Mouse (Mus musculus): ENCODE measurements around the gene Olfr457. TPM values are rescaled to one million over a fixed set of nuclear protein-coding genes. Genes with fewer than 3 reads are reported as not detected.

The Olfr457 gene
- polyA plus RNA-seq, 1 experiment from 2014 or later, result not detected

DNA sequence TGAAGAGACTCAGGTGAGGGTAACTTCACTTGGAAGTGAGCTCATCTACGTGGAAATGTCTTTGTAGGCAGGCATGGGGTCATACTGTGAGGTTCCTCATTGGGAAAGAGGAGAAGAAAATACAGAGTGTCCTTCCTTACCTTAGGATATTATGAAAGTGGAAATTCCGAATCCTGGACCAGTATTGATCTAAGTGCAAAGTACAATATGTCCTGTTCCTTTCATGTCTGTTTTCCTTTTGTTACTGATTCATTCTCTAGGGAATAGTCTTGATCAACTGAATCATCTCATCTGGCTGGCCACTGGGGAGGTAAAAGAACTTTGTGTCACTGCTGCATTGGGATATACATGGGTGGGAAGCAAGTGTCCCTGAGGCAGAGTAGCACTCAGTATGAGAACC, 40.6 kb downstream of the Olfr457 start:
- H3K36me3 ChIP-seq, result no peaks in the 10 kb centered on the region
- no peak for ATAC-seq
- H3K4me1 ChIP-seq, result no peaks in the 10 kb centered on the region
- H3K27ac ChIP-seq, result no peak overlapping the region
- H3K27me3 ChIP-seq (replicated peaks), result no peaks in the 10 kb centered on the region
- WGBS (ENCODE audit: insufficient replicate concordance), result 47% methylated on average over 2 of the region's 2 CpGs
- no peak overlapping the region for H3K9ac ChIP-seq
- H3K4me3 ChIP-seq, result no peak overlapping the region
- no peak overlapping the region for H3K4me2 ChIP-seq
- H3K9me3 ChIP-seq (replicated peaks), result no peaks in the 10 kb centered on the region

DNA sequence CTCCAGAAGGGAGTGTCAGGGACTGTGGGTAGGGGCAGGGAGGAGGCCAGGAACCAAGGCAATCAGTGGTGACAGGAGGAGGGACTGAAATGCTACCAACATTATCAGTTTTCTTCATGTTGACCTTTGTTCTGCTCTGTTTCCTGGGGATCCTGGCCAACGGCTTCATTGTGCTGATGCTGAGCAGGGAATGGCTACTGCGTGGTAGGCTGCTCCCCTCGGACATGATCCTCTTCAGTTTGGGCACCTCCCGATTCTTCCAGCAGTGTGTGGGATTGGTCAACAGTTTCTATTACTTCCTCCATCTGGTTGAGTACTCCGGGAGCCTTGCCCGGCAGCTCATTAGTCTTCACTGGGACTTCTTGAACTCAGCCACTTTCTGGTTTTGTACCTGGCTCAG, 41.7 kb downstream of the Olfr457 start, which contains the start of gene Tas2r126:
Gene Tas2r126 (plus strand): TSS at position 90 of the 400 bp plus-strand sequence.
- Histone ChIP-seq H3K4me1 (no peaks in the 10 kb centered on the region), H3K4me2 (no peak within 1 kb of the TSS), H3K9ac (no peak within 1 kb of the TSS), H3K27ac (no peak within 1 kb of the TSS), H3K9me3 (replicated peaks) (no peaks in the 10 kb centered on the region), H3K27me3 (replicated peaks) (no peaks in the 10 kb centered on the region), H3K4me3 (no peak within 1 kb of the TSS), H3K36me3 (no peaks in the 10 kb centered on the region)
- 40% methylated on average over 6 of the region's 6 CpGs for WGBS (ENCODE audit: insufficient replicate concordance)
- no peak for ATAC-seq

DNA sequence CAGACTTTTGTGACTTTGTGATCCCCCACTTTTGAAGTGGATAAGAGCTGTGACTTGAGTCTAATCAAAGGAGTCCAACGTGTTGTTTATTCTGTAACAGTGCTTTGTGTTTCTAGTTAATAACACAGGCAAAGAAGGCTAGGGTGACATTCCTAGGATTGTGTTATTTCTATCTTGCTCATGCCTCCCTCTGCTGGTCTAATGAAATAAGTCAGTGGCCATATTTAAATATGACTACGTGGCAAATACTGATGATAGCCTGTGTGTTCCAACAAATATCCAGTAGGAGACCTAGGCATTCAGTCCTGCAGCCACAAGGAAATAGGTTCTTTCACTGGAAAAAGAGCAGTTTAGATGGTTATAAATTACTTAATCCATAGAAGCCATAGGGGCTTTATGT, 42.6 kb downstream of the Olfr457 start:
- no peak overlapping the region for H3K9ac ChIP-seq
- H3K27ac ChIP-seq, result no peak overlapping the region
- ATAC-seq, result no peak
- no peaks in the 10 kb centered on the region for H3K9me3 ChIP-seq (replicated peaks)
- H3K4me2 ChIP-seq, result no peak overlapping the region
- no peaks in the 10 kb centered on the region for H3K4me1 ChIP-seq
- H3K4me3 ChIP-seq, result no peak overlapping the region
- no peaks in the 10 kb centered on the region for H3K27me3 ChIP-seq (replicated peaks)
- WGBS (ENCODE audit: insufficient replicate concordance), result 49% methylated on average over 2 of the region's 2 CpGs
- no peaks in the 10 kb centered on the region for H3K36me3 ChIP-seq

DNA sequence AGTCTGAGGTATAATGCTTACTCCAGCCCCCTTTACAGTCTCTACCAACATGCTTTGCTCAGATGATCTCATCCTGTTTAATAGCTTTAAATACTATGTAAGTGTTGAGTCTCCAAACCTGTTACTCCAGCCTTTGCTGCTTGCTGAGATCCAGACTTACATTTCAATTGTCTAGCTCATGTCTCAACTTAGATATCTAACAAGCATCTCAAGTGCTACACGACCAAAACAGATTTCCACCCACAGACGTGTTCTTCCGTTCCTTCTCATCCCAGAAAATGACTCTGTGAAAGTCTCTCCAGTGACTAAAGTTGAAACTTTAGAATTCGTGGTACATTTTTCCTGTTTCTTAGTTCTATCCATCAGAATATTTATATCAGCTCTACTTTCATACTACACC, 49.8 kb downstream of the Olfr457 start:
- Histone ChIP-seq H3K9ac (no peak overlapping the region), H3K27me3 (replicated peaks) (no peaks in the 10 kb centered on the region), H3K4me2 (no peak overlapping the region), H3K36me3 (no peaks in the 10 kb centered on the region), H3K4me1 (no peaks in the 10 kb centered on the region), H3K27ac (no peak overlapping the region), H3K4me3 (no peak overlapping the region), H3K9me3 (replicated peaks) (no peaks in the 10 kb centered on the region)
- no peak for ATAC-seq
- 62% methylated on average over 4 of the region's 4 CpGs for WGBS (ENCODE audit: insufficient replicate concordance)

DNA sequence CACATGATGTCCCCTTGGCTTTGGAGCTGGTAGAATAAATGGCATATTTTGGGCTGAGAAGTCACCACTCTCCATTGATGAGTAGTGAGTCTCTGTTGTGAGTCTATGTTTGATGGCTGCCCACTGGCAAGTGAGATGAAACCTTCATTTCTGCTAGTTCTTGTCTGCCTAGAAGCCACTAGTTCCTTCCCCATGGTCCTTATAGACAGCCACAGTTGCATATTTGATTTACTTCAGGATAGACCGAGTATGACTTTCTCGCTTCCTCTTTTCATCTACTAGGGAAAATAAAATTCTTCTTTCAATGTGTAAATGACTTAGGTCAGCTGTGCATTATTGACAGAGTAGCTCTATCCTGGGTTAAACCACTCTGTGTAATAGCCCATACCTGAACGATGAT, 51.7 kb downstream of the Olfr457 start:
- Histone ChIP-seq H3K27me3 (replicated peaks) (no peaks in the 10 kb centered on the region), H3K27ac (no peak overlapping the region), H3K36me3 (no peaks in the 10 kb centered on the region), H3K9ac (no peak overlapping the region), H3K4me3 (no peak overlapping the region), H3K4me1 (no peaks in the 10 kb centered on the region), H3K4me2 (no peak overlapping the region), H3K9me3 (replicated peaks) (no peaks in the 10 kb centered on the region)
- ATAC-seq, result no peak
- WGBS (ENCODE audit: insufficient replicate concordance), result 66% methylated on average over 3 of the region's 3 CpGs

DNA sequence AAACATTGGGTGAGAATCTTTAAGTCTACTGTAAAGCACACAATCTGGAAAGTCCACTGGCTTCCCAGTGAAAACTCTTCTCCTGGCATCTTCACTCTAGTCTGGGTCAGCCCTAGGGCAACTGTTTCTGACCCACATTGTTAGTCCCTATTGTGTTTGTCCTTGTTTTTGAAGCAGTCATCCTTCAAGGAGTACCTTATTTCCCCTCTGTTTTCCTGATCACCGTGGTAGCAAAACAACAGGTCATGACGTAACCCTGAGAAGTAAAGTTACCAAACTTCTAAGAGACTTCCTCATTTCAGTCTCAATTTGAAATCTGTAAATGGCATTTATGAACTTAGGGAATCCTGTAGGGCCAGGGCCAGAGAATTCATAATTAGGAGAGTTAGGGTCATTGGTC, 54.7 kb downstream of the Olfr457 start:
- no peak for ATAC-seq

DNA sequence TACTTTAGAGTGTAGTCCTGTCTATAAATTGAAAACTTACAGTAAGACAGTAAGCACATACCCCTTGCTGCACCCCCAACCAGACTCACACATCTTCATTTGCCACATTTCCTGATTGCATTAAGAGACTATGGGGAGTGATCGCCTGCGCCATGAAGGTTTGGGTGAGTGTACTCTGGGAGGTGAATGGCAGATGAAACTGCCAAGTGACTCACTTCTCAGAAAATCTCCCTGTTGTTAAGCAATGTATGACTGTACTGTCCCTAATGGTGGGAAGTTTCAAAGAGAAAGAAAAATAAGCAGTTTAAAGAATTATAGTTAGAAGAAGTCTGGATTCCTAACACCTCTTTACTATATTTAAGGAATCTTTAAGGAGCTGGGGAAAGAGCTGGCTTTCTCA, 56.7 kb downstream of the Olfr457 start:
- no peak overlapping the region for H3K4me3 ChIP-seq
- H3K9ac ChIP-seq, result no peak overlapping the region
- no peaks in the 10 kb centered on the region for H3K36me3 ChIP-seq
- H3K4me2 ChIP-seq, result no peak overlapping the region
- no peaks in the 10 kb centered on the region for H3K27me3 ChIP-seq (replicated peaks)
- ATAC-seq, result no peak
- 77% methylated on average over 2 of the region's 2 CpGs for WGBS (ENCODE audit: insufficient replicate concordance)
- H3K9me3 ChIP-seq (replicated peaks), result no peaks in the 10 kb centered on the region
- H3K27ac ChIP-seq, result no peak overlapping the region
- H3K4me1 ChIP-seq, result no peaks in the 10 kb centered on the region

More for the DNA sequence above, 54.7 kb downstream of the Olfr457 start:
- Histone ChIP-seq H3K4me2 (no peak overlapping the region), H3K9ac (no peak overlapping the region), H3K4me3 (no peak overlapping the region), H3K27me3 (replicated peaks) (no peaks in the 10 kb centered on the region), H3K36me3 (no peaks in the 10 kb centered on the region), H3K9me3 (replicated peaks) (no peaks in the 10 kb centered on the region), H3K27ac (no peak overlapping the region), H3K4me1 (no peaks in the 10 kb centered on the region)
- 37% methylated on average over 2 of the region's 2 CpGs for WGBS (ENCODE audit: insufficient replicate concordance)

Other genes with a start within 250 kb of the Olfr457 start
- 7.3 and 8.3 TPM in 2 replicates for gene Gstk1, start 230.4 kb downstream of the Olfr457 start, polyA plus RNA-seq (2016; fragmentation: Nextera tagmentation; extraction: Ambion mirVana)
- gene Tmem139, start 214.4 kb downstream of the Olfr457 start, polyA plus RNA-seq (2016; fragmentation: Nextera tagmentation; extraction: Ambion mirVana), result not detected in 2 replicates
- 34.4 and 36.0 TPM in 2 replicates for gene Casp2, start 211.3 kb downstream of the Olfr457 start, polyA plus RNA-seq (2016; fragmentation: Nextera tagmentation; extraction: Ambion mirVana)
- gene Clcn1, start 189.7 kb downstream of the Olfr457 start, polyA plus RNA-seq (2016; fragmentation: Nextera tagmentation; extraction: Ambion mirVana), result 0.12 TPM in 1 of 2 replicates, not detected in the other
- gene Fam131b, start 151.7 kb downstream of the Olfr457 start, polyA plus RNA-seq (2016; fragmentation: Nextera tagmentation; extraction: Ambion mirVana), result not detected in 2 replicates
- gene Zyx, start 126.7 kb downstream of the Olfr457 start, polyA plus RNA-seq (2016; fragmentation: Nextera tagmentation; extraction: Ambion mirVana), result 66.3 and 66.5 TPM in 2 replicates
- 2.6 and 3.4 TPM in 2 replicates for gene Epha1, start 103.1 kb downstream of the Olfr457 start, polyA plus RNA-seq (2016; fragmentation: Nextera tagmentation; extraction: Ambion mirVana)
- gene Tas2r143, start 76.1 kb downstream of the Olfr457 start, polyA plus RNA-seq (2016; fragmentation: Nextera tagmentation; extraction: Ambion mirVana), result not detected in 2 replicates
- gene Tas2r135, start 70.9 kb downstream of the Olfr457 start, polyA plus RNA-seq (2016; fragmentation: Nextera tagmentation; extraction: Ambion mirVana), result not detected in 2 replicates
- not detected in 2 replicates for gene Tas2r126, start 41.8 kb downstream of the Olfr457 start, polyA plus RNA-seq (2016; fragmentation: Nextera tagmentation; extraction: Ambion mirVana)
- not detected in 2 replicates for gene Olfr458, start 11.1 kb downstream of the Olfr457 start, polyA plus RNA-seq (2016; fragmentation: Nextera tagmentation; extraction: Ambion mirVana)
- not detected in 2 replicates for gene Olfr456, start 10.9 kb upstream of the Olfr457 start, polyA plus RNA-seq (2016; fragmentation: Nextera tagmentation; extraction: Ambion mirVana)
- gene Olfr455, start 71.3 kb upstream of the Olfr457 start, polyA plus RNA-seq (2016; fragmentation: Nextera tagmentation; extraction: Ambion mirVana), result not detected in 2 replicates
- not detected in 2 replicates for gene Tcaf3, start 121.4 kb upstream of the Olfr457 start, polyA plus RNA-seq (2016; fragmentation: Nextera tagmentation; extraction: Ambion mirVana)
- 0.46 and 0.53 TPM in 2 replicates for gene Tcaf2, start 168.9 kb upstream of the Olfr457 start, polyA plus RNA-seq (2016; fragmentation: Nextera tagmentation; extraction: Ambion mirVana)
- 10.1 and 10.2 TPM in 2 replicates for gene Tcaf1, start 233.8 kb upstream of the Olfr457 start, polyA plus RNA-seq (2016; fragmentation: Nextera tagmentation; extraction: Ambion mirVana)

Data from liver, embryonic 12.5 days (tissue).